23 mouse cellular contexts compared by ENCODE assay signal in the genomic region with DNA sequence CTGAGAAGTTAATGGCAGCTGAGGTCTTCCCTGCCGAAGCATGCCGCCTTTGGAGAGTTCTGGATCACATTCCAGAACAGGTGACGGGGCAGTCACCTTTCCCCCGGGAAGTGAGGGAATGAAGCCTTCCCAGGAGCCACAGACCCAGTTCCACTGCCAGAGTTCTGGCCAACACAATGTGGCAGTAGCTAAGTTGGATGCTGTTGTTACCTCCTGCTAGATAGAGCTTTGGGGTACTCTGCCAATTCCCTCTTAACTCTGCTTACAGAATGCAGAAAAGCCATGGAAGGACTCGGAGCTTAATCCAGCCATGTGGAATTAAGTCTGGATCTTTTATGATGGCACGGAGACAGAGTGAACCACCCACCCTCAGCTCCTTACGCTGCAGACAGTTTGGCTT.
DNase-seq lines count a peak whose midpoint lies in the region; ATAC-seq and TF ChIP-seq lines count a peak whose summit lies in the region.
"Had no signal": no experiment of that assay in that cellular context is flagged by ENCODE, and none has a peak within 500 bp of the region (broad histone marks: within the 10 kb centered on the region; RNA-seq: fewer than 3 reads in every experiment).

No protein-coding gene starts in this region.

- ATAC-seq in kidney, embryonic 16.5 days (ENCODE audit: low FRiP score, low TSS enrichment) = no peak
- ATAC-seq: CD4-positive, CD25-positive, alpha-beta regulatory T cell, adult 4 months; forebrain, embryonic 14.5 days; forebrain, postnatal 0 days; intestine, postnatal 0 days had no signal

- WGBS in cerebellum, adult 2 months = 12% methylated on average over 7 of the region's 7 CpGs
- 39% methylated on average over 7 of the region's 7 CpGs for WGBS in kidney, embryonic 16.5 days

- DNase-seq in cerebellum, adult 2 months = peak; percentile 58 to 82
- no peak for DNase-seq in cerebellum, adult 8-10 months
- peak; percentile 75 for DNase-seq in brain, adult 2 months (ENCODE audit: low read depth, low spot score)
- DNase-seq in cerebellum, adult 9-10 months = peak; percentile 81
- peak; percentile 48 to 67 for DNase-seq in cerebellum, postnatal 14 days
- DNase-seq in thymus, postnatal 0 days (ENCODE audit: low spot score) = no peak
- DNase-seq in heart, adult 11 months = no peak
- DNase-seq: adrenal gland, adult 2 months; adrenal gland, postnatal 14 days; forebrain, postnatal 0 days; gastrocnemius, postnatal 25 days; heart, adult 2 months; heart, postnatal 14 days; heart, postnatal 4 days had no signal

- peaks cover 37% of the 10 kb centered on the region for H3K4me1 ChIP-seq in cerebellum, adult 2 months (ENCODE audit: control insufficient read depth, insufficient read depth, low read length)
- peaks cover 9% of the 10 kb centered on the region for H3K4me1 ChIP-seq in kidney, embryonic 16.5 days (ENCODE audit: insufficient read depth, low read length)
- H3K4me1 ChIP-seq: embryonic facial prominence, embryonic 12.5 days; hindbrain, embryonic 15.5 days had no signal

- H3K9me3 ChIP-seq in kidney, embryonic 16.5 days (ENCODE audit: low read length) = no peaks in the 10 kb centered on the region
- H3K9me3 ChIP-seq: embryonic facial prominence, embryonic 12.5 days; embryonic facial prominence, embryonic 15.5 days; heart, embryonic 10.5 days; heart, embryonic 13.5 days; hindbrain, embryonic 15.5 days had no signal

- no peak overlapping the region for H3K9ac ChIP-seq in kidney, embryonic 16.5 days (replicated peaks; ENCODE audit: low read length)
- H3K9ac ChIP-seq: embryonic facial prominence, embryonic 12.5 days; embryonic facial prominence, embryonic 15.5 days; forebrain, postnatal 0 days; heart, embryonic 13.5 days; hindbrain, embryonic 15.5 days had no signal

- TF ChIP-seq POLR2A in cerebellum, adult 2 months (IDR thresholded peaks at IDR 0.05; ENCODE audit: borderline replicate concordance, insufficient read depth, low read length) = no peak

- H3K27me3 ChIP-seq in cerebellum, adult 2 months (ENCODE audit: control insufficient read depth, insufficient read depth, low read length) = no peaks in the 10 kb centered on the region
- H3K27me3 ChIP-seq in kidney, embryonic 16.5 days (ENCODE audit: insufficient read depth, low read length) = no peaks in the 10 kb centered on the region
- H3K27me3 ChIP-seq: embryonic facial prominence, embryonic 12.5 days; embryonic facial prominence, embryonic 15.5 days; heart, embryonic 13.5 days; hindbrain, embryonic 15.5 days had no signal

- H3K4me2 ChIP-seq in kidney, embryonic 16.5 days (replicated peaks; ENCODE audit: low read depth, low read length) = no peak overlapping the region
- H3K4me2 ChIP-seq: embryonic facial prominence, embryonic 12.5 days; embryonic facial prominence, embryonic 15.5 days; heart, embryonic 13.5 days; hindbrain, embryonic 15.5 days had no signal

- H3K27ac ChIP-seq in cerebellum, adult 2 months (ENCODE audit: insufficient read depth, low read length) = peak overlapping the region; percentile 22; the same call in 1 of the 2 replicates
- H3K27ac ChIP-seq in kidney, embryonic 16.5 days (ENCODE audit: low read length) = no peak overlapping the region
- H3K27ac ChIP-seq: embryonic facial prominence, embryonic 12.5 days; heart, adult 2 months; heart, embryonic 10.5 days; heart, embryonic 13.5 days; hindbrain, embryonic 15.5 days had no signal

- no peaks in the 10 kb centered on the region for H3K36me3 ChIP-seq in kidney, embryonic 16.5 days (ENCODE audit: insufficient read depth, low read length)
- H3K36me3 ChIP-seq: embryonic facial prominence, embryonic 12.5 days; embryonic facial prominence, embryonic 15.5 days; heart, embryonic 10.5 days; heart, embryonic 13.5 days; hindbrain, embryonic 15.5 days had no signal

- TF ChIP-seq CTCF in cerebellum, adult 2 months (IDR thresholded peaks at IDR 0.05; ENCODE audit: borderline replicate concordance, insufficient read depth, low read depth, low read length) = no peak

- H3K4me3 ChIP-seq in cerebellum, adult 2 months (replicated peaks; ENCODE audit: insufficient read depth, low read depth, low read length) = no peak overlapping the region
- H3K4me3 ChIP-seq in kidney, embryonic 16.5 days (ENCODE audit: low read length) = no peak overlapping the region
- H3K4me3 ChIP-seq: embryonic facial prominence, embryonic 12.5 days; embryonic facial prominence, embryonic 15.5 days; heart, adult 2 months; heart, embryonic 10.5 days; heart, embryonic 13.5 days; hindbrain, embryonic 15.5 days had no signal

Comparison
In these comparisons a context has a peak if more than half of its experiments do, and no peak if none do; other contexts are left out.
1. DNase-seq: peak in cerebellum, adult 2 months (2 of 2), brain, adult 2 months (single experiment), cerebellum, adult 9-10 months (single experiment) and cerebellum, postnatal 14 days (2 of 2); none in cerebellum, adult 8-10 months (single experiment), thymus, postnatal 0 days (single experiment) and heart, adult 11 months (single experiment).